Mouse (Mus musculus): Measurements from ENCODE around the gene Atp6v1g2. TPM values are rescaled to one million over a fixed set of nuclear protein-coding genes. Genes with fewer than 3 reads are reported as not detected.

Gene Atp6v1g2
- total RNA-seq, 2 experiments from 2014 or later, result 11.4 to 12.4 TPM

DNA sequence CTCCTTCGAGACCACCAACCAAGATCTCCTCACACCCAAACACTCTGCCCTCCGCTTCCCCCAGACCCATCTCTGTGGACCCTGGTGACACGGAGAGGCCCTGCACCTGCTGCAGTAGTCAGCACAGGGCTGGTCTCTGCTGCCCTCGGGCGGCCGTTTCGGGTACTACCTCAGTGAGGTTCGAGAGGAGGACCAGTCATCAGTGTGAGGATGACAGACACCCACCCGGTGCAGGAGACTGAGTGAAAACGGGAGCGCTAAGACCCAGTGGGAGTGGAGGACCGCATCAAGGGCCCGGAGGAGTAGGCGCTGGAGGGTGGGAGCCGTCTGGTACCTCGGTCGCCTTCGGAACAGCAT lies 2.9 kb downstream of the Atp6v1g2 start:
- DNase-seq (ENCODE audit: low spot score in 2 of 2), result peak; percentile 95

DNA sequence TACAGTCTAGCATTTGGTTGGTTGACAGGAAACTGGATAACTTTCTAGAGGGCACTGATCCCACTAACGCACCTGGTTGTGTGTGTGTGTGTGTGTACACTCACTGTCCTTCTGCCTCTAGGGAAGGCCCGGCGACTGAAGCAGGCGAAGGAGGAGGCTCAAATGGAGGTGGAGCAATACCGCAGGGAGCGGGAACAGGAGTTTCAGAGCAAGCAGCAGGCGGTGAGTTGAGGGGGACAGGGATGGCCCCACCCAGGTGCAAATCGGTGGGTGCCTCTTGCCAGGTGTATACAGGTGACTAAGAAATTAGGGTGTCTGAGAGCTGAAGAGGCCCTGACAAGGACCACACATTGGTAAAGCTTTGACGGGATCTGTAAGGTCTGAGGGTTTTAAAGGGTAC lies 3.5 kb downstream of the Atp6v1g2 start:
- DNase-seq (ENCODE audit: low spot score in 2 of 2), result no peak

DNA sequence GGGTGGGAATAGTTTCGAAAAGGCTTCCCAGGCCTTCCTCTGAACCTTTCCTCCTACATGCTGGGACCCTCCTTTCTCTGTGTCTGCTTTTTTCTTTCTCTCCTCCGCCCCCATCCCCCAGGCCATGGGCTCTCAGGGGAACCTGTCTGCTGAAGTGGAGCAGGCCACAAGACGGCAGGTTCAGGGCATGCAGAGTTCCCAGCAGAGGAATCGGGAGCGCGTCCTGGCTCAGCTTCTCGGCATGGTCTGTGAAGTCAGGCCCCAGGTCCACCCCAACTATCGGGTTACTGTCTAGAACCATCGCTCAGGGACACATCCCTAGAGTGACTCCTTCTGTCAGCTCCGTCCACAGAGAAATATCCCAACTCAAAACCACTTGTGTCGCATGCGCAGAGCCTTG lies 4.0 kb downstream of the Atp6v1g2 start:
- DNase-seq (ENCODE audit: low spot score in 2 of 2), result no peak

DNA sequence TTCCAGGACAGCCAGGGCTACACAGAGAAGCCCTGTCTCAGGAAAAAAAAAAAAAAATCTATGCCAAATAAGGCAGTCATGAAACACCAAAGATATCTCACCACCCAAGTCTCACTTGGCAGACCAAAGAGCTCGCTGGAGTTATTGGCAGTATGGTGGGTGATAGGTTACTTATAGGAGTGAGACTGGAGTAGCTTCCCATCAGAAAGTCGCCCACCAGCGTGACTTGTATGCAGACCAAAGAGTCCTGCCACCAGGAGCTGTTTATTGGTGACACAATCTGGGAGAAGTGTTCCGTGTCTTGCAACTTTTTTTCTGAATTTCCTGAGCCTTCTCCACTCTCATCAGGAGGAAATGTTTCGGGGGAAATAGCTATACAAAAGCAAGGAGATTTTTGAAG lies 6.2 kb downstream of the Atp6v1g2 start:
- DNase-seq (ENCODE audit: low spot score in 2 of 2), result no peak

DNA sequence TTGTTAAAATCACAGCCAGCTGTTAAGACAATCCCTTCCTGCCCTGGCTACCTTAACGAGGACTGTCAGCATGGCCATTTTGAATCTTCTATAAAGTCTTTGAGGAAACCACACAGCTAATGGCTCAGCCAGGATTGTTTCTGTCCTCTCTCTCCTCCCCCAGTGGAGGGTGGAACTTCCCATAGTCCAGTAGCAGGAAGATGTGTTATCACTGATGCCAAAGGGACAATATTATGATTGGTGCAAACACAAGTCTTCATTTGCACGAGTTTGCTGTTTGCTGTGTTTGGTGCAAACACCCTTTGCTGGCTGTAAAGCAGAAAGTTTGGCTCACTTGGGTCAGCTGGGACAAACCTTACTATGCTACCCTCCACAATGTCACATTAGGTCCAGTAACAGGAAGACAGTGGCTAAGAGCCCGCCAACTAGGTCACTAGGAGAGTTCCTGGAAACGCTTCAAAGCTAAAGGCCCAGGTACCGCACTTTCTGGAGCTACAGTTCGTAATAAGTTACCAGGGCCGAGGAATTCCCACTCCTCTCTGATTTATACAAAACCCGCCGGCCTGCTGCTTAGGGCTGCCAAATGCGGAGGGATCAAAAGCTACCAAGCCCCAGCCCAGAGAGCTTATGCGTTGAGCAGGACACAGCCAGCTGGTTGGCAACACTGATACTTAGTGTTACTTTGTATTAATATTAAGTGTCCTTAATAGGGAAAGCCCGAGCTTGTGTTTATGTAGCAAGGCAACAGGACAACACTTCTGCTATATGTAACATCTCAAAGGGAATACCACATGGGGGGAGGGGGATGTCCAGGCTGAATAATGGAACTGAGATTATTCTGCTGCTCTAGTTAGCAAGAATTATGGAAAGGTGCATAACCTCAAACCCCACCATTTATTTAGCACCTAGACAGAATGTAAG lies 7.2 kb downstream of the Atp6v1g2 start:
- no peak for DNase-seq (ENCODE audit: low spot score in 2 of 2)

DNA sequence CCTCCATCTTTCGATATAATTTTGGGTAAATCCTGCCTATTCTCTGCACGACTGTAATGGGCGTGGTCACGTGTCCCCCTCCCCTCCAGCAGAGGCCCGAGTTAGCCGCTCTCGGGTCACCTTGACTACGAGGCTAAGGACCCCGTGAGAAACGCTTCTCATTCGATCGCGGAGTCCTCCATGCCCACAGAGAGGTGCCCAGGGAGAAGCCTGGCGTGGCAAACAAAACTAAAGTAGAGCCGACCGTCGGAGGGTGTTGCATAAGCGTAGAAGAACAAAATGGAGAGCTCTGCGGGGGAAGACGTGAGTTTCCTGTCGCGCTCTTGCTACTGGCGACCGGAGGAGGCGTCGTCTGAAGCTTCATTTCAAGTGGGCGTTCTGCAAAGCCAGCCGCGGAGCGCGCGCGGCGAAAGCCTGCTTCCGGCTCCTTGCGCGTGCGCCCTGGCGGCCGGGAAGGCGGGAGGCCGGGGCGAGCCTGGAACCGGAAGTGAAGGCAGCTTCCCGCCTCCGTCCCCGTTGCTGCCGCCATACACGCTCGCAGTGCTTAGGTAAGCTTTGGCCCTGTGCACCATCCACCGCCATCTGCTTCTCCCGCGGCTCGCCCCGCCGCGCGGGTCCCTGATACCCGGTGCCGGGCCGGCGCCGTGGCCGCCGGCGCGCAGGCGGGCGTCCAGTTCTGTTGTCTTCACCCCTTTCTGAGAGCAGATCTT lies 8.0 kb downstream of the Atp6v1g2 start, which contains the start of gene Ddx39b:
Ddx39b (plus strand) TSS at position 442 of the 710 bp plus-strand sequence.
- DNase-seq (ENCODE audit: low spot score in 2 of 2), result peak; percentile 84 to 91

DNA sequence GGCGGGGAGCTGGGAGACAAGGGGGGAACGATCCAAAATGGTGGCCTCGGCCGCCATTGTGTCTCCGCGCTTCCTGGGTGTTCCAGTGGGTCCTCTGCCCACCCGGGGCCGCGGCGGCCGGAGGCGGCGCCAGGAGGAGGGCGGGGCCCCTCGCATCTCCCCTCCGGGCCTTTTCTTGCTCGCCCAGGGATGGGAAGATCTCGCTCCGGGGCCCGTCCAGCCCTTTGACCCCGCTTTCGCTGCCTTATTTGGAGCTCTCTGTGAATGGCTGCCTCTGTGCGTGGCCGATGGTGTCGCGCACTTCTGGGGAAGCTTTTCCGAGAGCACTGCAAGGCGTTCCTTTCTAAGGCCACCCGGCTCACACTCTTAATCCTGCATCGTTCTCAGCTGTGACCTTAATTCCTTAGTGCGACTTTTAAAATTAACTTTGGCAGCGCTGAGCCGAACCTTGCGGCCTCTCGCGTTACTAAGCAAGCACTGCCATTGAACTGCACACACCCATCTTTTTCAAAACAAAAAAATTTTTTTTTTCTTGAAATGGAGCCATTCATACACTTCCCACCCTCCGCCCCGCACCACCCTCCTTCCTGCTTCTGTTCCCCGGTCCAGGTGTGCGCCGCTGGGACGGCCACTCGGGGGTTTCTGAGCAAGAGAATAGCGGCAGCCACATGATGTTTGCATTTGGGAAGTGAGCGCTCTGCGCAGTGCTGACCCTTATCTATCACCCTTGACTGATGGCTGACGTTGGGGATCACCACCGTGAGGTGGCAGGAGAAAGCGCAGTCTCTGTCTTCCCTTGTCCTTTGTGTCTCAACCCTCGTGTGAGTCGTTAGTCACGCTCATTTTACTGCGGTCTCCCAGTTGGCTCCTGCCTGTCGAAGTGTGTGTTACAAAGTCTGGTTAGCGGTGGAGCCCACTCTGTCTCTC lies 8.8 kb downstream of the Atp6v1g2 start:
- DNase-seq (ENCODE audit: low spot score in 2 of 2), result no peak

DNA sequence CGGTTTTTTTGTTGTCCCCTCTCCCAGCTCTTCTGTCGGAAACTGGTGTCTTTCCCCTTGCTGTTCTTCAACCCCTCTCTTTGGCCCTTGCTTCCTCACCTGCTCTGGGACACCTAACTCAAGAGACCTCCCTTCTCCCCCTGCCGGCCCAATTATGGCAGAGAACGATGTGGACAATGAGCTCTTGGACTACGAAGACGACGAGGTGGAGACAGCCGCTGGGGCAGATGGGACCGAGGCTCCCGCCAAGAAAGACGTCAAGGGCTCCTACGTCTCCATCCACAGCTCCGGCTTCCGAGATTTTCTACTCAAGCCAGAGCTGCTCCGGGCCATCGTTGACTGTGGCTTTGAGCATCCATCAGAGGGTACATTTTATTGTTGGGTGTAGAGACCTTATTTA lies 9.6 kb downstream of the Atp6v1g2 start:
- no peak for DNase-seq (ENCODE audit: low spot score in 2 of 2)

DNA sequence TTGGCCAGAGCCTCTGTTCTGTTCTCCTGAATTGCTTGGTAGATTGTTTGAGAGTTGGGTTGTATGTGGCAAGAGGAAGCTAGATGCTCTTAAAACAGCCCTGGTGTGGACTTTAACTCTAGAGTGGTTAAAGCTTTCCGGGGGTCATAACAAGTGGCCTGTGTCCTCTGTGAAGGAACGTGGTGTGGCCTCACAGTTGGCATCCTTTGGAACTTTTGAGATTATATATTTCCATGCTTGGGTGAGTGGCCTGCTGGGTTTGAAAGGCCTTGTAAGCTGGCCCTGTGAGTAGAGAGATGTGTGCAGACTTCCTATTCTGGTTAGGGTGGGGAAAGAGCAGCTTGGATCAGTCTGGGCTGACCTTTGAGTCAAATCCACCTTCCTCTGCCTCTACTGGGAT lies 11.5 kb downstream of the Atp6v1g2 start:
- DNase-seq (ENCODE audit: low spot score in 2 of 2), result no peak

DNA sequence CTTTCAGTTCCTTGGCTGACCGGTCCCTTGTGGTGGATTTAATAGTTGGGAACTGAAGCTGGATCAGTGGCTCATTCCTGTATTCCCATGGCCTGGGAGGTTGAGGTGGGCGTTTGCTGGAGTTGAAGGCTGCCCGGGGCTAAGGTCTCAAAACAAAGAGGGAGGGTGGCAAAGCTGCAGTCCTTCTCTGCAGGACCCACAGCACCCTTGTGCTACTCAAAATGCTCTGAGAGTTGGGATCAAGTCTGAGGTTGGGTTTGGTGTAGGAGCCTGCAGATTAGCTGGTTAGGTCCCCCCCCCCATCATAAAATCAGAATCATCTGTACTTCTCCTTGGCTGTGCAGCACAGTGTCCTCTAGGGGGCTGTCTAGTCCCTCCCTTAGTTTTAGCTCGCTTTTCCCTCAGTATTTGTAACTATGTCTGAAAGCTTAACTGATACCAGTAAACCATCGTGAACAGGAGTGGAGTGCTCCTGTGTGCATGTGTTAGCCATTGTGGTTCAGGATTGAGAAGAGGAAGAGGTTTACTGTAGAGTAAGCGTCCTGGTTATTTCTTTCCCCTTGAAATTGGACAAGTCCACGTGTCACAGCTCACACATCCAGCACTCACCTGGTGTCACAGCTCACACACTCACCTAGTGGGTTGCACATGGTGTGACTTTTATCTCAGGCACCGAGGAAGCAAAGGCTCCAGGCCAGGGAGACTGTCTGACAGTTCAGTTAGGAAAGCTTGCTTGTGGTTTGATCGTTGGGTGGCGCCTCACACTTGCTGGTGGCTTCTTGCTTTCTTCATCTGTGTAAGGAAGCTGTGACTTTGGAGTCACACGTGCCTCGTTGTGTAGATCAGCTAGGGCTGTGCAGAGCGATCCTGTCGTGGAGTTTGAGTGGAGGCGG lies 12.5 kb downstream of the Atp6v1g2 start:
- DNase-seq (ENCODE audit: low spot score in 2 of 2), result no peak

DNA sequence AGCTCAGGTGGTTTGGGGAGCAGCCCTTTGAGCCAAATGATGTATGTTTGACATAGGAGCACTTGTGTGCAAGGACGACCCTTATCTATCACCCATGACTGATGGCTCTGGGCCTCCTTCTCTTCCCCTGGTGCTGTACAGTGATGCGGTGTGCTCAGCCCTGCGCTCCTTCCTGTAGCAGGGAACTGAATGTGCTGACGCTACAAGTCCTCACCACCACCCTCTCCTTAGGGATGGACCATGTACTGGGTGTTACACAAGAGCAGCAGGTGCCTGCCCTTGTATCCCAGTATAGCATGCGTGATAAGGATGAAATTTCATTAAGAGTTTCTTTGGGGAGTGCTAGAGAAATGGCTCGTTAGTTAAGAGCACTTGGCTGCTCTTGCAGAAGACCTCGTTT lies 13.7 kb downstream of the Atp6v1g2 start:
- no peak for DNase-seq (ENCODE audit: low spot score in 2 of 2)

DNA sequence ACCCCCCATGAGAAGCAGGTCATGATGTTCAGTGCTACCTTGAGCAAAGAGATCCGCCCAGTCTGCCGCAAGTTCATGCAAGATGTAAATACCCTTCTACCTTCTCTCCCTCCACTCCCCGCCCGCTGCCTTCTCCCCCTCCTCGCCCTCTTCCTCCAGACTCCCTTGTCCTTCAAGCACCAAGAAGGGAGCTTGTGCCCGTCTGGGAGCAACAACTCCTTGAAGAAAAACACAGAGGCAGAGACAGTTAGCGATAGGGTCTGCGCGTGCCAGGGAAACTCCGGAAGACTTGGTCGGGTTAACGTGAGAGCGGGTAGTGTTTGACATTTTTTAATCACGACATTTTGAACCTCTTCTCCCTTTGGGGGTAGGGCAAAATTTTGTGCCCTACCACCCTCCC lies 15.5 kb downstream of the Atp6v1g2 start:
- no peak for DNase-seq (ENCODE audit: low spot score in 2 of 2)

DNA sequence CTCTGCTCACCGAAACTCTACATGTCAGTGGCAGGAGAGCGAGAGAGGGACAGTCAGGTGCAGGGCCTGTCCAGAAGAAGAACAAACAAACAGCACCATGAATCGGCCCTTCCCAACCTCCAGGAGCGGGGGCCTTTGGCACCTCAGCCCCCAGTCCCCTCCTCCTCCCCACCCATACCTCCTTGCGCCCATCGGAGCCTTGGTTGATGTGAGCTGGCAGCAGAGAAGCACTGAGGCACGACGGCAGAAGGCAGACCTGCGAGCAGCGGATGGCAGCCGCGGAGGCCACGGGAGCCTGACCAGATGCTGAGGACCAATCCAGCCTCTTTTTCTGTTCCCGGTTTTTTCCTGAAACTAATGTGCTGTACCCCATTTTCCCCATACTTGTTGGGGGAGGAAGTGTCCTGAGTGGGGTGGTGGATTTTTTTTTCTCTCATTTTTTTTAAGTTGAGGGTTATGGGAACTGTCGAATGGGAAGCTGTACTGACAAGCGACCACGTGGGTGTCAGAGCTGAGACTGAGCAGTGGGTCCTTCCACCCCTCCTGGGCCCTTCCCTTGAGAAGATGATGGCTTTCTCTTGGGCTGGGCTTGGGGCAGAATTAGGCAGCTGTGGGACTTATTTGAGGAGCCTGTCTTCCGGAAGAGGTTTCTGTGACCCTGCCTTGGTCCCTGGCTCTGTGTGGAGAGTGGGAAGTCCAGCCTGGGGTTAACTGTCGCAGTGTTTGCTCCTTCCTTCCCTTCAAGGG lies 16.2 kb downstream of the Atp6v1g2 start:
- DNase-seq (ENCODE audit: low spot score in 2 of 2), result no peak

DNA sequence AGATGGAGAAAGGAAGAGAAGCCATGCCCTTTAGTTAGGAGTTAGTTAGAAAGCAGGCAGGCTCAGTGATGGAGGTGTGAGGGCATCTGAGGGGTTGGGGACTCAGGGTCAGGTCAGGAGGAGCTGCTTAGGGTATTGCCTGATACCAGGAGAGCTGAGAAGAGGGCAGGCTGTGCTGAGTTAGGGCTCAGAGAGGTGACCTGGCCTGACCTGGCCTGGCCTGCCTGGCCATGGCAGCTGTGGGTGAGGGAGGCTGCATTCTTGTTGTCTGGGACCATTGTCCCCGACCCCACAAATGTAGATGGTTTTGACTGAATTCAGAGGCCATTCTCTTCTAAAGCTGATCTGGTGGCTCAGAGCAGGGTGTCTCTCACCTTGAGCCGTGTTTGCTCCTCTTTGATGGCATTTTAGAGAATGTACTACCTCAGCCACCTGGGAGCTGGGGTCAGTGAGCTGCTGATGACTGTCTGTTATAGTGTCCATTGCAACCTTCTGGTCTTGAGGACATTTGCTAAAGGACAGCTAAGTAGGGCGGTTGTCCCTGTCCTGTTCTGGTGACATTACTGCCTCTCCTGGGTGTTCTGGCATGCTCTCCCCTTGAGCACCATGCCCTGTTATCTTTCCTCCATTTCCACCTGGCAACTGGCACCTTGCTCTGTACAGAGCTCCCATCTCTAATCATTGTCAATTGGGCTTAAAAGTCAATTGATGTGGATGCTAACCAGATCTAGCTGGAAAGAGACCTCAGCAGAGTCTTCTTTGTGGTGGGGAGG lies 17.1 kb downstream of the Atp6v1g2 start:
- no peak for DNase-seq (ENCODE audit: low spot score in 2 of 2)

DNA sequence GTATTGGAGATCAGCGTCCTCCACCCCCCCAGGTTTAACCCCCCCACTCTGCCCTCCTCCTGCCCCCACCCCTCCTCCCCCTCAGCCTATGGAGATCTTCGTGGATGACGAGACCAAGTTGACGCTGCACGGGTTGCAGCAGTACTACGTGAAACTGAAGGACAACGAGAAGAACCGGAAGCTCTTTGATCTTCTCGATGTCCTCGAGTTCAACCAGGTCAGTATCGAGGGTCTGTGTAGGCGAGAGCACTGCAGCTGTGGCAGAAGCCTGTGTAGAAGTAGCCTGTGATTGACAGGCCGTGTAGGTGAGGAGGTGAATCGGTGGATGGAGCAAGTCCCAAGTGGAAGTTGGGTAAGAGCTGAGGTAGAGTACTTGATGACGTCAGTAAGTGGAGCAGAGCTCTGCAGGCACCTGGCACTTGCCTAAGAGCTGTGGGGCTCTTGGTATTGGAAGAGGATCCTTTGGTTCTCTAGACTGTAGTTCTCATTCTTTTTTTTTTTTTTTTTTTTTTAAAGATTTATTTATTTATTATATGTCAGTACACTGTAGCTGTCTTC lies 17.8 kb downstream of the Atp6v1g2 start:
- DNase-seq (ENCODE audit: low spot score in 2 of 2), result no peak

DNA sequence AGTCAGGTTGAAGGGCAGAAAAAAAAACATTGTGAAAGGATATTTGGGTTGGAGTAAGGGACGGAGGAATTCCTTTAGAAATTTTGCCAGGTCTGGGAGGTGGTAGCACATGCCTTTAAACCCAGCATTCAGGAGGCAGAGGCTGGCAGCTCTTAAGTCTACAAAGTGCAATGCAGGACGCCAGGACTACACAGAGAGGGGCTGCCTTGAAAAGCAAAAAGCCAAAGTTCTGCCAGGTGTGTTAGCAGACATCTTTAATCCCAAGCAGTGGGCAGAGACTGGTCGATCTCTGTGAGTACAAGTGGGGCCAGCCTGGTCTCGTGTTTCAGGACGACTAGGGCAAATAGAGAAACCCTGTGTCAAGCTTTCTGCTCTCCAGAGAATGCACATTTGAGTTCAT lies 18.5 kb downstream of the Atp6v1g2 start:
- no peak for DNase-seq (ENCODE audit: low spot score in 2 of 2)

DNA sequence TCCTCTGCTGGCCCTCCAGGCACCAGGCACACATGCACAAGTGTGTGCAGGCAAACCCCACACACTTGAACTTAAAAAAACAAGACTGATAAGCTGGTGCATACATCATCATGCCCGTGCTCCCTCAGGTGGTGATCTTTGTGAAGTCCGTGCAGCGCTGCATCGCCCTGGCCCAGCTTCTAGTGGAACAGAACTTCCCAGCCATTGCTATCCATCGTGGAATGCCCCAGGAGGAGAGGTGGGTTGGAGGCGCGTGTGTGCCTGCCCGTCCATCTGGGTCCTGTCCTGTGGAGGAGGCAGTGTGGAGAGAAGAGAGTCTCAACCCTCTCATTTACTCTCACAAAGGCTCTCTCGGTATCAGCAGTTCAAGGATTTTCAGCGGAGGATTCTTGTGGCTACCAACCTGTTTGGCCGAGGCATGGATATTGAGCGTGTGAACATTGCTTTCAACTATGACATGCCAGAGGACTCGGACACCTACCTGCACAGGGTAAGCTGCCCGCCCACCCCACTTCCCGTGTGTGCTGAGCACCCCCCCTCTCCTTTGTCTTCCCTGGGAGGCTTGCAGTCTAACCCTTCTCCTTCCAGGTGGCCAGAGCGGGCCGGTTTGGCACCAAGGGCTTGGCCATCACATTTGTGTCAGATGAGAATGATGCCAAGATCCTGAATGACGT lies 19.3 kb downstream of the Atp6v1g2 start:
- DNase-seq (ENCODE audit: low spot score in 2 of 2), result no peak

Measured in adrenal gland, postnatal 4 days (tissue).